Mouse (Mus musculus) ES-E14 (cell line): ENCODE data around the gene Haus8. TPM values are rescaled to one million over a fixed set of nuclear protein-coding genes. Genes with fewer than 3 reads are reported as not detected.
"Not testable (repeated sequence)": the region's sequence is repeated elsewhere in the genome, so short reads cannot be mapped to it uniquely, and the experiment has no call there.

Source experiments
- DNase-seq: peaks from one replicate; pipeline ENCODE4 v3.0.0-alpha.2; 2013; ENCODE audit warnings: low read depth, low spot score
- H3K27ac ChIP-seq: 2 replicates; pipeline ENCODE4 v1.5.1; 2012; ENCODE audit warnings: low read depth, mild to moderate bottlenecking, low read length, moderate library complexity, mixed read lengths; ENCODE audit not compliant: poor library complexity, insufficient read depth, severe bottlenecking
- H3K36me3 ChIP-seq: 2 replicates; pipeline ENCODE4 v1.6.1; 2012; ENCODE audit warnings: mild to moderate bottlenecking, low read length, moderate library complexity, mixed read lengths; ENCODE audit not compliant: control insufficient read depth, poor library complexity, insufficient read depth, severe bottlenecking
- H3K4me1 ChIP-seq, 2 experiments: fragments of 150-350 bp in 1 of 2; sonication (generic) in 1 of 2; 2 replicates each; pipeline ENCODE4 v1.6.1; 2012; ENCODE audit warnings: low read length in 2 of 2, mild to moderate bottlenecking in 1 of 2, mixed read lengths in 1 of 2; ENCODE audit not compliant: control insufficient read depth in 2 of 2, insufficient read depth in 2 of 2, poor library complexity in 1 of 2
- H3K4me3 ChIP-seq, 2 experiments: fragments of 150-350 bp in 1 of 2; sonication (generic) in 1 of 2; 2 replicates each; pipeline ENCODE4 v1.5.1; 2012; ENCODE audit warnings: low read length in 2 of 2, low read depth in 1 of 2, mild to moderate bottlenecking in 1 of 2, mixed read lengths in 1 of 2; ENCODE audit not compliant: insufficient read depth in 1 of 2, poor library complexity in 1 of 2, severe bottlenecking in 1 of 2
- H3K9ac ChIP-seq: 2 replicates; pipeline ENCODE4 v1.6.1; 2012; ENCODE audit warnings: low read depth, mild to moderate bottlenecking, low read length, mixed read lengths; ENCODE audit not compliant: poor library complexity, insufficient read depth, severe bottlenecking
- H3K9me3 ChIP-seq: fragments of 150-350 bp; sonication (generic); 2 replicates; pipeline ENCODE4 v1.6.1; 2012; ENCODE audit warnings: low read depth, mild to moderate bottlenecking, low read length; ENCODE audit not compliant: control insufficient read depth, insufficient read depth
- CHD2 ChIP-seq: IDR thresholded peaks from 2 replicates; pipeline ENCODE4 v1.6.1; 2014; ENCODE audit warnings: mild to moderate bottlenecking, low read depth, low read length, inconsistent platforms
- HCFC1 ChIP-seq: IDR thresholded peaks from 2 replicates; pipeline ENCODE4 v1.6.1; 2012; ENCODE audit warnings: low read length, inconsistent platforms, borderline replicate concordance; ENCODE audit not compliant: insufficient read depth
- MAFK ChIP-seq: IDR thresholded peaks from 2 replicates; pipeline ENCODE4 v1.6.1; 2014; ENCODE audit warnings: mild to moderate bottlenecking, low read depth, low read length, inconsistent platforms; ENCODE audit not compliant: insufficient read depth
- ZC3H11A ChIP-seq: IDR thresholded peaks from 2 replicates; pipeline ENCODE4 v1.6.1; 2012; ENCODE audit warnings: low read depth, mild to moderate bottlenecking, inconsistent platforms, low read length, borderline replicate concordance
- ZNF384 ChIP-seq: IDR thresholded peaks from 2 replicates; pipeline ENCODE4 v1.6.1; 2012; ENCODE audit warnings: low read depth, low read length, inconsistent platforms
- in situ Hi-C, 2 experiments: fragments of 600-800 bp; cut with MboI; formaldehyde crosslinking; loops; one replicate each; pipeline ENCODE4 v1.15.1; 2025; ENCODE audit warnings: low sequenced_read_pairs in 2 of 2, inconsistent platforms in 1 of 2; ENCODE audit not compliant: unreplicated experiment in 2 of 2
- total RNA-seq: library from RNA; depleted of rRNA; stranded (reverse); fragments of 300-350 nt; gene quantifications from 2 replicates; pipeline ENCODE4 v1.2.3, GENCODE M21; 2012

The Haus8 gene
- total RNA-seq, 1 experiment: 39.3 TPM

DNA sequence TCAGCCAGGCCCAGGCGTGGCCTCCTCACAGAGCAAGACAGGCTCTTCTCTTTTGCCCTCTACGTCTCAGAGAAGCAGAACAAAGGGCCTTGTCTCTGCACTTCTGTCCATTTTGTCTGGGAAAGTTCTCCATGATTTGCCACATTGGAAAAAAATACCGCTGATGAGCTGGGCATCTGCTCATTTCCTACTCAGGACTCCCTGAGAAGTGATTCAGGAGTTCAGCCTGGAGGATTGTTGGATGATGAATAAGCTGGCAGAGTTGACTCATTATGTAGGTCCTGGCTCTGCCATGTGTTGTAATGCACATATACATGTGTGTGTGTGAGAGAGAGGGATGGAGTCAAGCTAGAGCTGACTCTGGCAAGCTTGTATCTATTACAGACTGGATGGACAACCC is 3.4 kb upstream of the Haus8 start:
- TF ChIP-seq ZNF384 (no peak), ZC3H11A (no peak)
- H3K9me3 ChIP-seq: no peaks in the 10 kb centered on the region
- H3K4me3 ChIP-seq: no peak overlapping the region
- in situ Hi-C loops: no loop called here
- peaks cover 3% of the 10 kb centered on the region; the same call in 1 of the 2 replicates for H3K36me3 ChIP-seq
- no peak overlapping the region for H3K27ac ChIP-seq
- H3K9ac ChIP-seq: no peak overlapping the region
- DNase-seq: no peak
- peaks cover 0 to 3% of the 10 kb centered on the region in 2 experiments; a peak in 1 of 4 replicates for H3K4me1 ChIP-seq

DNA sequence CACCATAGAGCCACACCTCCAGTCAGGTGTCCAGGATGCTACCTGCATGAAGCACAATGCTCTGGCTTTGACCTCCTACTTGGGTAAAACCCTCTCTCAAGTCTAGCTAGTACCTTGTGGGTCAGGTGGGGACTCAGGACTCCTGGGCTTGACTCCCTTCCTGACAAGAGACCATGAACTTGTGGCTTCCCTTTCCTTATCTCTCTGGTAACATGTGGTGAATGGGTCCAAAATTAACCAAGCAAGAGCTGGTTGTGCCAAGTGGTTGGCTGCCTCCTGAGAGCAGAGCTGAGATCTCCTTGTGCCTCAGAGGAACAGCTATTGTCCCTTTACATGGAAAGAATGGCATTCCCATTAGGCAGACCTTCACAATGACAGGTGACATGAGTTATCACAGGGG is 1.7 kb upstream of the Haus8 start:
- no peak overlapping the region for H3K9ac ChIP-seq
- H3K4me3 ChIP-seq: no peak overlapping the region
- no peak overlapping the region for H3K27ac ChIP-seq
- peaks cover 3% of the 10 kb centered on the region; the same call in 1 of the 2 replicates for H3K36me3 ChIP-seq
- peaks cover 0 to 3% of the 10 kb centered on the region in 2 experiments; a peak in 1 of 4 replicates for H3K4me1 ChIP-seq
- no peak for DNase-seq
- in situ Hi-C loops: no loop called here
- TF ChIP-seq MAFK: no peak
- no peak for TF ChIP-seq HCFC1
- TF ChIP-seq ZNF384: no peak
- TF ChIP-seq CHD2: no peak
- no peak for TF ChIP-seq ZC3H11A
- no peaks in the 10 kb centered on the region for H3K9me3 ChIP-seq

DNA sequence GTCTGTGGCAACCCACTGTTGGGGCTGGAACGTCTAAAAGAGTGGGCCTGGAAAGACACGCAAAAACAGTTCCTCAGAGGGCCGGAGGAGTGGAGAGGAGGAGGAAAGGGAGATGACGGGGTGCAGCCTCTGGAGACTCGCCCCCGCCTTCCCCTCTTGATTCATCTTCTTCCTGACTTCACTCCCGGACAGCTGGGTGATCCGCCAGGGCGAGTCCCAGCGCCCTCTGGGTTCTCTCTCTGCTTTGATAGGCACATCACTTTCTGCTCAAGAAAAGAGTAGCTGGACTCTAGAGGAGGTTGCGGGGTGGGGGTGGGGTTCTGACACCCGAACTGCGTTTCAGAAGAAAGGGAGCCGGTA is 397 bp upstream of the Haus8 start:
- TF ChIP-seq CHD2 (no peak), ZNF384 (no peak), MAFK (no peak), HCFC1 (no peak), ZC3H11A (no peak)
- Histone ChIP-seq H3K4me1 (peaks cover 0 to 3% of the 10 kb centered on the region in 2 experiments; a peak in 2 of 4 replicates), H3K9me3 (no peaks in the 10 kb centered on the region), H3K4me3 (peak overlapping the region; percentile 77 to 96), H3K9ac (peak overlapping the region; percentile 92), H3K27ac (no peak overlapping the region), H3K36me3 (peaks cover 3% of the 10 kb centered on the region; the same call in 1 of the 2 replicates)
- in situ Hi-C loops: no loop called here
- no peak for DNase-seq

DNA sequence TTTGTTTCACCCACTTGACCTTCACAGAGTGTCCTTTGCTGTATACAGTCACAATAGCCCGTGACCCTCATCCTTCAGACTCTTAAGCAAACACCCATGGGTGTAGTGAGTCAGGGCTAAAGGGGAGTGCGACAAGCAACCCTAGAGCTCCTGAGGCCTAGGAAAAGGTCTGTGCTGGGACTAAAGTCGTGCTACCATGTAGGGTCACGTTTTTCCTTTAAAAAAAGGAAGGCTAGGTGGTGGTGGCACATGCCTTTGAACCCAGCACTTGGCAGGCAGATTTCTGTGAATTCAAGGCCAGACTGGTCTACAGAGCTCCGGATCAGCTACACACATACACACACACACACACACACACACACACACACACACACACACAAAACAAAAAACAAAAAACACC is 1.1 kb downstream of the Haus8 start:
- Histone ChIP-seq H3K4me3 (peak overlapping the region; percentile 74 to 77), H3K27ac (no peak overlapping the region)
- in situ Hi-C loops: no loop called here

DNA sequence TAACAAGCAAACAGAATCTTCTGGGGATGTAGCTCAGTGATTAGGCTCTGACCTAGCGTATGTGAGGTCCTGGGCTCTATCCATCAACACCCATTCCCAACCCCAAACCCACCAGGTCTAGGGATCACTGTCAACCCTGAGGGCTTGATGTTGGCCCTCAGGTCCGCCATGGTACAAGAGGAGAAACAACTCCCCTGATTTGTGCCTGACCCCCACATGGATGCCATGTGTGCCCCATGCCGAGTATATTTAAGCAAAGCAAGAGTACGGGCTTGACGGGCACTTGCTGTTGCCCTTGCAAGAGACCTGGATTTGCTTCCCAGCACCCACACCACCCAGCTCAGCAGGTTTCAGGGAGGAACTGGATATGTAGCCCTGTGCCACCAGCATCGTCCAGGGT is 4.4 kb downstream of the Haus8 start:
- not testable (repeated sequence) for DNase-seq, H3K9ac ChIP-seq
- in situ Hi-C loops: loop anchor here in 1 of 2 experiments (5.0 kb wide), 1 partner anchor 474 kb away; no protein-coding TSS in a partner anchor

More for the DNA sequence above, 1.1 kb downstream of the Haus8 start:
- TF ChIP-seq ZNF384 (no peak), MAFK (no peak), ZC3H11A (no peak)
- H3K36me3 ChIP-seq: peaks cover 3% of the 10 kb centered on the region; the same call in 1 of the 2 replicates
- H3K9ac ChIP-seq: peak overlapping the region; percentile 82
- H3K4me1 ChIP-seq: peaks cover 0 to 3% of the 10 kb centered on the region in 2 experiments; a peak in 2 of 4 replicates
- DNase-seq: no peak
- H3K9me3 ChIP-seq: no peaks in the 10 kb centered on the region

More for the DNA sequence above, 4.4 kb downstream of the Haus8 start:
- H3K27ac ChIP-seq, H3K36me3 ChIP-seq, H3K4me1 ChIP-seq, H3K4me3 ChIP-seq, H3K9me3 ChIP-seq: not testable (repeated sequence)
